Mouse (Mus musculus): ENCODE measurements at regions not wholly inside any gene's neighbourhood (a gene's known extent, or its start where the extent isn't known, plus 50 kb on each side); places are given as distances from the start of the nearest gene placed in this dataset.

- Histone ChIP-seq H3K4me1 (peaks cover 16% of the 10 kb centered on the region), H3K27me3 (replicated peaks) (no peaks in the 10 kb centered on the region), H3K4me3 (replicated peaks) (no peak overlapping the region), H3K9me3 (peaks cover 12% of the 10 kb centered on the region; the same call in 1 of the 2 replicates), H3K36me3 (replicated peaks; ENCODE audit: low read length) (no peaks in the 10 kb centered on the region)
- TF ChIP-seq GATA1 (IDR thresholded peaks at IDR 0.05; ENCODE audit: borderline replicate concordance, low read length), result no peak
- TF ChIP-seq FLI1 (IDR thresholded peaks at IDR 0.05; ENCODE audit: low read length), result no peak
Measured at GRCm38 (mm10) chr1:35405418-35405817, 555.6 kb downstream of the Plekhb2 start.

GRCm38 (mm10) chr1:35415646-35416045 is 565.9 kb downstream of the Plekhb2 start:
- Histone ChIP-seq H3K4me1 (no peaks in the 10 kb centered on the region), H3K4me3 (replicated peaks) (no peak overlapping the region), H3K27me3 (replicated peaks) (no peaks in the 10 kb centered on the region), H3K36me3 (replicated peaks; ENCODE audit: low read length) (no peaks in the 10 kb centered on the region), H3K9me3 (no peaks in the 10 kb centered on the region)
- TF ChIP-seq FLI1 (IDR thresholded peaks at IDR 0.05; ENCODE audit: low read length) (no peak), GATA1 (IDR thresholded peaks at IDR 0.05; ENCODE audit: borderline replicate concordance, low read length) (no peak)

GRCm38 (mm10) chr1:35428126-35428840 is 578.5 kb downstream of the Plekhb2 start:
- TF ChIP-seq FLI1 (IDR thresholded peaks at IDR 0.05; ENCODE audit: low read length) (no peak), GATA1 (IDR thresholded peaks at IDR 0.05; ENCODE audit: borderline replicate concordance, low read length) (no peak)
- H3K27me3 ChIP-seq (replicated peaks), result no peaks in the 10 kb centered on the region
- no peaks in the 10 kb centered on the region for H3K36me3 ChIP-seq (replicated peaks; ENCODE audit: low read length)
- H3K4me3 ChIP-seq (replicated peaks), result no peak overlapping the region
- no peaks in the 10 kb centered on the region for H3K4me1 ChIP-seq
- peaks cover 28% of the 10 kb centered on the region for H3K9me3 ChIP-seq

GRCm38 (mm10) chr1:35429471-35429870 is 579.7 kb downstream of the Plekhb2 start:
- TF ChIP-seq GATA1 (IDR thresholded peaks at IDR 0.05; ENCODE audit: borderline replicate concordance, low read length) (no peak), FLI1 (IDR thresholded peaks at IDR 0.05; ENCODE audit: low read length) (no peak)
- Histone ChIP-seq H3K36me3 (replicated peaks; ENCODE audit: low read length) (no peaks in the 10 kb centered on the region), H3K4me3 (replicated peaks) (no peak overlapping the region), H3K9me3 (peaks cover 28% of the 10 kb centered on the region), H3K27me3 (replicated peaks) (no peaks in the 10 kb centered on the region), H3K4me1 (no peaks in the 10 kb centered on the region)

GRCm38 (mm10) chr1:35435721-35436120 is 585.9 kb downstream of the Plekhb2 start:
- Histone ChIP-seq H3K4me3 (replicated peaks) (no peak overlapping the region), H3K9me3 (peaks cover 12% of the 10 kb centered on the region; the same call in 1 of the 2 replicates), H3K36me3 (replicated peaks; ENCODE audit: low read length) (no peaks in the 10 kb centered on the region), H3K27me3 (replicated peaks) (no peaks in the 10 kb centered on the region), H3K4me1 (no peaks in the 10 kb centered on the region)
- TF ChIP-seq GATA1 (IDR thresholded peaks at IDR 0.05; ENCODE audit: borderline replicate concordance, low read length) (no peak), FLI1 (IDR thresholded peaks at IDR 0.05; ENCODE audit: low read length) (no peak)

- Histone ChIP-seq H3K4me3 (replicated peaks) (no peak overlapping the region), H3K9me3 (peaks cover 7% of the 10 kb centered on the region; the same call in 1 of the 2 replicates), H3K4me1 (no peaks in the 10 kb centered on the region), H3K27me3 (replicated peaks) (no peaks in the 10 kb centered on the region), H3K36me3 (replicated peaks; ENCODE audit: low read length) (no peaks in the 10 kb centered on the region)
- TF ChIP-seq FLI1 (IDR thresholded peaks at IDR 0.05; ENCODE audit: low read length) (no peak), GATA1 (IDR thresholded peaks at IDR 0.05; ENCODE audit: borderline replicate concordance, low read length) (no peak)
Measured at GRCm38 (mm10) chr1:35447345-35447744, 597.6 kb downstream of the Plekhb2 start.

- H3K36me3 ChIP-seq (replicated peaks; ENCODE audit: low read length), result no peaks in the 10 kb centered on the region
- no peaks in the 10 kb centered on the region for H3K27me3 ChIP-seq (replicated peaks)
- H3K4me1 ChIP-seq, result no peaks in the 10 kb centered on the region
- TF ChIP-seq GATA1 (IDR thresholded peaks at IDR 0.05; ENCODE audit: borderline replicate concordance, low read length), result no peak
- TF ChIP-seq FLI1 (IDR thresholded peaks at IDR 0.05; ENCODE audit: low read length), result no peak
- H3K9me3 ChIP-seq, result peaks cover 13% of the 10 kb centered on the region; the same call in 1 of the 2 replicates
- H3K4me3 ChIP-seq (replicated peaks), result no peak overlapping the region
Measured at GRCm38 (mm10) chr1:35452441-35453107, 602.8 kb downstream of the Plekhb2 start.

GRCm38 (mm10) chr1:35457591-35457990 is 607.8 kb downstream of the Plekhb2 start:
- H3K4me1 ChIP-seq, result no peaks in the 10 kb centered on the region
- H3K27me3 ChIP-seq (replicated peaks), result no peaks in the 10 kb centered on the region
- H3K36me3 ChIP-seq (replicated peaks; ENCODE audit: low read length), result no peaks in the 10 kb centered on the region
- H3K9me3 ChIP-seq, result peaks cover 7% of the 10 kb centered on the region; the same call in 1 of the 2 replicates
- TF ChIP-seq FLI1 (IDR thresholded peaks at IDR 0.05; ENCODE audit: low read length), result no peak
- TF ChIP-seq GATA1 (IDR thresholded peaks at IDR 0.05; ENCODE audit: borderline replicate concordance, low read length), result no peak
- H3K4me3 ChIP-seq (replicated peaks), result no peak overlapping the region

- no peak for TF ChIP-seq FLI1 (IDR thresholded peaks at IDR 0.05; ENCODE audit: low read length)
- no peak for TF ChIP-seq GATA1 (IDR thresholded peaks at IDR 0.05; ENCODE audit: borderline replicate concordance, low read length)
- Histone ChIP-seq H3K36me3 (replicated peaks; ENCODE audit: low read length) (no peaks in the 10 kb centered on the region), H3K27me3 (replicated peaks) (no peaks in the 10 kb centered on the region), H3K4me3 (replicated peaks) (no peak overlapping the region), H3K9me3 (0 out of 2 replicates have a peak, but pooled peaks cover 4% of the 10 kb centered on the region), H3K4me1 (no peaks in the 10 kb centered on the region)
Measured at GRCm38 (mm10) chr1:35465081-35465480, 603.1 kb upstream of the Hs6st1 start.

GRCm38 (mm10) chr1:35469185-35469753 is 598.9 kb upstream of the Hs6st1 start:
- H3K4me3 ChIP-seq (replicated peaks), result no peak overlapping the region
- no peak for TF ChIP-seq FLI1 (IDR thresholded peaks at IDR 0.05; ENCODE audit: low read length)
- TF ChIP-seq GATA1 (IDR thresholded peaks at IDR 0.05; ENCODE audit: borderline replicate concordance, low read length), result no peak
- no peaks in the 10 kb centered on the region for H3K4me1 ChIP-seq
- no peaks in the 10 kb centered on the region for H3K27me3 ChIP-seq (replicated peaks)
- H3K36me3 ChIP-seq (replicated peaks; ENCODE audit: low read length), result no peaks in the 10 kb centered on the region
- peaks cover 30% of the 10 kb centered on the region for H3K9me3 ChIP-seq

All from megakaryocyte, embryonic 14.5 days (primary cell).